Mouse (Mus musculus) brain, adult 2 months (tissue): ENCODE data around the gene Phactr1.

Experiments
- DNase-seq: peaks from one replicate; pipeline ENCODE4 v3.0.0; 2011; ENCODE audit warnings: low read depth, low spot score

The Phactr1 gene

DNA sequence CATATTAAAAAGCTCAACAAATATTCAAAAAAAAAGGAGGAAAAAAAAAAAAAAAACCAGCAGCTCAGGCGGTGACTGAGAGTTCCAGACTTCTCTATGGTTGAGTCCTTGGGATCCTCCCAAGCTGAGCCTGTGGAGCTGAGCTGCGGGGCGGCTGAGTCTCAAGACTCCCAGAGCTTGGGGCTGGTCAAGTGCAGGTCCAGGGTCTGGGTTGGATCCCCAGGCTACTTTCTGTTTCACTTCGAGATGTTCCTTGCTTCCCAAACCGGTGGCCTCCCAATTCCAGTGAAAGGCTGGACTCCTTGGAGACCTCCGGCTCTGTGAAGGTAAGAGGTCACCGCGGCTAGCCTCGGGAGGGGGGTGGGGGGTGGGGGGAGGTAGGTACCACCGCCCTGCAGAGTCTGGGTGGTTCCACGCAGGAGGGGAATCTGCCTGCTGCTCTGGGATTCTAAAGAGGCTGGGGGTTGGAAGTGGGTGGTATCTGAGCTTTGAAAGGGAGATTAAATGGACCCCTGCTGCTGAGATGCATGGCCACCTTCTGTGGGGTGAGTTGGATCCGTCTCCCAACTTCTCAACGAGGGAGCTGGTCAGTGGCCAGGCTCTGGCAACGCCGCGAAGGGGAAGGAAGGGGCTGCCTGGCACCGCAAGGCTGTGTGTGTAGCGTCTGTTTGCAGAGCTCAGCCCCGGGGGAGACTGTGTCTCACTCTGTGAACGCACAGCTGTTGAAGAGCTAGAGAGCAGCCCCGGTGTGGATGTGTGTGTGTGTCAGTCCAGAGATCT is 185.9 kb downstream of the Phactr1 start:
- DNase-seq, result peak; percentile 86

- DNase-seq, result no peak
Measured at GRCm38 (mm10) chr13:42867026-42867425, 186.6 kb downstream of the Phactr1 start.

DNA sequence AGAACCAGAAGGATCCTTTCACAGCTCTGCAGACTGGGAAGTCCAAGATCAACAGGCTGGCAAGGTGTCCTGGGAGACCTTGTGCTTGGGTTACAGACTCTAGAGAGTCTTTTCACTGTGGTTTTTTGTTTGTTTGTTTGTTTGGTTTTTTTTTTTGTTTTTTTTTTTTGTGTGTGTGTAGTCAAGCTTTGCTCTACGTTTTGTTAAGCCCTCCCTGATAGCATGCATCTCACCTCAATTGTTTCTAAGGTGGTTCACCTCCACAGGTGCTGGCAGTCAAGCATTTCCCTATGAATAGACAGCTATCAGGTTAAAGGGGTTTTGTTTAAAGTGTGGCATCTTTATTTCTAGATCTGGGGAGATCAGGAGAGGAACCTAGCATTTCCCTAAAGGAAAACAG is 191.7 kb downstream of the Phactr1 start:
- no peak for DNase-seq

- no peak for DNase-seq
Measured at GRCm38 (mm10) chr13:42878346-42878745, 197.9 kb downstream of the Phactr1 start.

- DNase-seq, result no peak
Measured at GRCm38 (mm10) chr13:42884033-42884724, 203.8 kb downstream of the Phactr1 start.

GRCm38 (mm10) chr13:42884725-42885115 is 204.3 kb downstream of the Phactr1 start:
- no peak for DNase-seq

GRCm38 (mm10) chr13:42887701-42888100 is 207.3 kb downstream of the Phactr1 start:
- DNase-seq, result no peak

GRCm38 (mm10) chr13:42889516-42890474 is 209.4 kb downstream of the Phactr1 start:
- DNase-seq, result no peak

DNA sequence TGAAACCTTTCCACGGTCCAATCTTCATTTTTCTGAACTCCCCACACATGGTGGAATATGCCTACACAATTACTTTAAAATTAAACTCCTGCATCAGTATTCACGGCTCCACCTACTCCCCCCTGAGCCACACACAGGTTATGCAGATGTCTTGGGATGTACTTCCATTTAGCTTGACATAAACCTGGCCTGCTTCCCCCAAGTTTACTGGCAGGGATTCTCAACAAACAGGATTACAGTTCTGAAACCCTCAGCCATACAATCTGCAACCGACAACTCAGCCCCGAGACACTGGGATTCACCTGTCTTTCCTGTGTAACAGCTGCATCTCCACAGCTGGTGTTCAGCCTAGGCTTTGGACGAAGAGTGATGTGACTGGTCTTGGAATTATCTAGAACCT is 210.2 kb downstream of the Phactr1 start:
- DNase-seq, result no peak

DNA sequence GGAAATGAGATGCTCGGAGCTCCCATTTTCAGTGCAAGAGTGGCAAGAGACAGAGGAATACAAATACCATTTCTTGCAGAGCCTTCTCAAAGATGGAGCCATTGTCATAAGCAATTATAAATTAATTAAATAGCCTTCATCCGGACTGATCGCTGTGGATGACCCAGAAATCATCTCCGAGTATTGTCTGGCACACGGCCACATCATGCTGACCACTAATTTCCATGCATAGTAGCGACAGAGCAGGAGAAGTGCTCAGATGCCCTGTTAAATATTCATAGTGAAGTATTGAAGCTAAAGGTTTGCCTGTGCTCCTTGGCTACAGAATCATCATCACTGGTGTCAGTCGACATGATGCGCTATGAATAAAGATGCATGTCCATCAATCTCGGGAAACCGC is 213.6 kb downstream of the Phactr1 start:
- no peak for DNase-seq

DNA sequence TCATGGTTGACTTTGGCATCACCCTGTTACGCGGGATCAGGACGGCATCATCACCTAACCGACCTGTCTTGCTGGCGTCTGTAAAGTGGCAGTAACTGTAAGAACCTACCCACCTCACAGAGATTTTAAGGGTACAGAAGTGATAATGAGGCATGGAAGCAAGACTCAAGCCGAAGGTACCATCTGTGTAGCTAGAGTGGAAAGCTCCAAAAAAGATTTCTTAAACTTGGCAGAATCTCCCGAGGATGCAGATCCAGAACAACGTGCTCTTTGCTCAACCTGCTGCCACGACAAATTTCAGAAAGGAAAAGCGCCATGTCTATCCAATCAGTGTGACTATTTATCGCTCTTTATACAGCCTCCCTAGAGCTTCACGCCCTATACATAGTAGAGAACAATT is 214.2 kb downstream of the Phactr1 start:
- DNase-seq, result peak; percentile 67

DNA sequence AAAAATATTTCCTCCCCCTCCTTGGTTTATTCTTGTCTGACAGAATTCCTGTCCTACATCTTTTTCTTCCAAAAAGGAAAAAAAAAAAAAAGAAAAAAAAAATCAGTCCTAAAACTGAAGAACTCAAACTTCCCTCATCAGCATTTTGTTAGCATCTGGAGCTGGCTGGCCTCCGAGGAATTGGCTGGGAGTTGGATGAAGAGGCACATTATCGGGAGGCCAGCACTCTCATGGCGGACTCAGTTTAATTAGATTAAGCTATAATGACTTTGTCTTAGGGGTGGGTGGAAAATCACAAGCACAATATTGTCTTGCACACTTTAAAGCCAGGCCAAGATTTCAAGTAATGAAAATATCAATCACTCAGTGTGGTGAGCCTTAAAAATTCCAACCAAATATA is 215.6 kb downstream of the Phactr1 start:
- DNase-seq, result no peak

DNA sequence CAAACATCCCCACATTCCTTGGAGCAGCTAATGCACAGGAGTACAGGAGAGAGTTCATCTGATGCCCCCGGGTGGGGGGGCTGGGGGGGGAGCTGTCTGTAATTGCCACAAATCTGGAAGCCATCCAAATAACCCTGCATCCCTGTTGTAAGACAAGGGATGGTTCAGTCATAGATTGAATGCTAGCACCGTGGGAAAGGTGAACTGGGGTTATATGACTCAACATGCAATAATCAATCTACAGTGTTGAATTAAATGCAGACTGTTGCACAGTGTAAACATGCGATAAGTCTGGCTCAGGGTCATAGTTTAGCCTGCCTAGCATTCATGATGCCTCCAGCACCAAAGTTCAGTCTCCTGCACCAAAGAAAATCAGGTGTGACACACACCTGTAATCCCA is 219.2 kb downstream of the Phactr1 start:
- no peak for DNase-seq

GRCm38 (mm10) chr13:42901837-42902236 is 221.4 kb downstream of the Phactr1 start:
- peak; percentile 58 for DNase-seq

- DNase-seq, result no peak
Measured at GRCm38 (mm10) chr13:42902859-42903258, 222.4 kb downstream of the Phactr1 start.

DNA sequence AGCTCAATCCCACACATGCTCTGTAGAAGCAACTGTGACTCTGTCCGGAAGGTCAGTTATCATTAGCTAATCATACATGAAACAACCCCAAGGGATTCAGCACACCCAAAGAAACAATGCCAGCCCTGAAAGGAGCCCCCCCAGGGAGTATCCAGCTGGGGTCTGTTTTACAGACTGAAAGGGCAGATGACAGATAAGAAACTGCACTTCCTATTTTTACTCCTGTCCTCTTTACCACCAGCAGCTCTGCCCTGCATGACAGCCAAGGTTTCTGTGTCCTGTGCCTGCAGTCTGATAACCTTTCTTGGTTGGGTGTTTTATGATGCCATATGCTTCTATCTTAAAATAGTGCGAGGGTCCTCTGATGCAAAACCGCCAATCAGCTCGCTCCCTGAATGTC is 225.4 kb downstream of the Phactr1 start:
- no peak for DNase-seq

- peak; percentile 81 for DNase-seq
Measured at GRCm38 (mm10) chr13:42906990-42907389, 226.6 kb downstream of the Phactr1 start.

- DNase-seq, result no peak
Measured at GRCm38 (mm10) chr13:42915081-42915480, 234.7 kb downstream of the Phactr1 start.

DNA sequence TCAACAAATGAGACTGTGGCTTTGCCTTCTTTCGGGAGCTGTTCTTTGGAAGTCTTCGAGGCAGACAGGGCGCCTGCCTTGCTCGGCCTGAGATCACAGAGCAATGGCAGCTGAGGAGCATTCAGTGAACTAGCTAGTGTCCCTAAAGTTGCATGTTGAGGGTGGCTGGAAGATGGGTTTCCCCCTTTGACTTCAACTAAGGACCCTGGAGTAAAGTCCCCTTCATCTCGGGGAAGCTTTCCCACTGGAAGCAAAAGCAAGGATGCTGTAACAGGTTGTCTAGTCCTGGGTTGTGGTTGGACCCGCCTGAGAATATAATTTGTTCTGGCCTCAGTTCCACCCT is 235.4 kb downstream of the Phactr1 start:
- DNase-seq, result no peak

GRCm38 (mm10) chr13:42916194-42917033 is 236.0 kb downstream of the Phactr1 start:
- DNase-seq, result peak; percentile 82

GRCm38 (mm10) chr13:42917251-42917650 is 236.8 kb downstream of the Phactr1 start:
- DNase-seq, result peak; percentile 77
